Mouse (Mus musculus) brain, embryonic 14.5 days (tissue): ENCODE data around the gene Gmds. TPM values are rescaled to one million over a fixed set of nuclear protein-coding genes. Genes with fewer than 3 reads are reported as not detected.
A peak's percentile ranks its signal among the peaks of the same experiment; 100 is the strongest.

ENCODE experiments used
- DNase-seq: peaks from one replicate; pipeline ENCODE4 v3.0.0-alpha.2; 2011; ENCODE audit warnings: low read depth
- CTCF ChIP-seq: fragments of 200-500 bp; IDR thresholded peaks from 2 replicates; pipeline ENCODE4 v1.5.1; 2012; ENCODE audit warnings: inconsistent platforms, mild to moderate bottlenecking, moderate library complexity, borderline replicate concordance; ENCODE audit not compliant: insufficient read depth, insufficient read length; ENCODE audit errors: extremely low read depth
- POLR2A ChIP-seq: fragments of 200-500 bp; IDR thresholded peaks from 2 replicates; pipeline ENCODE4 v1.6.1; 2012; ENCODE audit warnings: mild to moderate bottlenecking, inconsistent platforms, borderline replicate concordance; ENCODE audit not compliant: poor library complexity, insufficient read depth, insufficient read length, severe bottlenecking; ENCODE audit errors: extremely low read depth
- polyA plus RNA-seq: library from polyadenylated mRNA; depleted of rRNA; stranded (reverse); fragments of >200 nt; gene quantifications from 2 replicates; pipeline ENCODE4 v1.2.3, GENCODE M21; 2012; rRNA removed

Gmds gene
- polyA plus RNA-seq = 19.8 and 21.1 TPM in 2 replicates

DNA sequence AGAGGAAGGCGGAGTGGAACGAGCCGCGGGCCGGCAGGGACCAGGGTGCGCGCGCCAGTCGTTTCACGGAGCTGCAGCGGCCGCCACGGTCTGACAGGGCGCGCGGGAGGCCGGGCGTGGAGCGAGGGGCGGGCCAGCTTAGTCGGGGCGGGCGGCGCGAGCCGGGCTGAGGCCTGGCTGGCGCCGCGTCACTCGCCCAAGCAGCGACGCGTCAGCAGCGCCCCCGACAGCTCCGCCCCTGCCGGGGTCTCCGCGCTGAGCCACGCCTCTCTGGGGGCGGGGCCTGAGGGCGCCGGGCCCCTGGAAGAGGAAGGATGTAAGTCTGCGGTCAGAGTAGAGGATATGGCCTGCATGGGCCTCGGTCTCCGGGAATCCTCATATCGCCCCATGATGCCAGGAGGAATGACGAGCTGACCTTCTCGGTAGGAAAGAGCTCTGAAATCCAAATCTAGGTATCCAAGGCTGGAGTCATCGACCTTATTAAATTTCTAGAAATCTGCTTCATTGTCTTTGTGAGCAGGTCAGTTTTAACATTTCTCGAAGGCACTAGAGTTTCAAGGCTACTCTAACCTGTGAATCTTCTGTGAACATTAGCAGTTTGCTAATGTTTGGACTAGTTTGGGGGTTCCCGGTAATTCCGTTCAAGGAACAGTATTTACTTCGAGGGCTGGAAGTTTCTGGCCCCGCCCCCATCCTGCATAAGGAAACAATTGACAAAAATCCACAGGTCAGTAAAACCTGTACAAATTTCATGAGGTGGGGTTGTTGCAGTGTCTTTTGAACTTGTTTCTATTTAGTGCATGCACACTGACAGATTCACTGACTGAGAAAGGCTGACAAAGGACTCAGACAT is at the start of gene Gmds:
TSS of gene Gmds (minus strand) at position 228 of the 853 bp plus-strand sequence.
- TF ChIP-seq POLR2A = peak; percentile 76
- no peak for TF ChIP-seq CTCF
- DNase-seq = peak; percentile 98

- DNase-seq = no peak
- no peak for TF ChIP-seq POLR2A
- TF ChIP-seq CTCF = no peak
Measured at GRCm38 (mm10) chr13:32385421-32386092, 47.0 kb upstream of the Gmds start.

- TF ChIP-seq POLR2A (no peak), CTCF (no peak)
- no peak for DNase-seq
Measured at GRCm38 (mm10) chr13:32382227-32383010, 43.9 kb upstream of the Gmds start.

- TF ChIP-seq CTCF (no peak), POLR2A (no peak)
- DNase-seq = no peak
Measured at GRCm38 (mm10) chr13:32378634-32379033, 40.1 kb upstream of the Gmds start.

GRCm38 (mm10) chr13:32372531-32372883 is 34.0 kb upstream of the Gmds start:
- TF ChIP-seq POLR2A (no peak), CTCF (no peak)
- DNase-seq = no peak

- no peak for DNase-seq
- TF ChIP-seq POLR2A (no peak), CTCF (no peak)
Measured at GRCm38 (mm10) chr13:32371874-32372530, 33.5 kb upstream of the Gmds start.

- TF ChIP-seq POLR2A (no peak), CTCF (no peak)
- DNase-seq = no peak
Measured at GRCm38 (mm10) chr13:32370751-32371150, 32.2 kb upstream of the Gmds start.

GRCm38 (mm10) chr13:32370135-32370534 is 31.6 kb upstream of the Gmds start:
- TF ChIP-seq CTCF (no peak), POLR2A (no peak)
- no peak for DNase-seq

- no peak for DNase-seq
- no peak for TF ChIP-seq CTCF
- no peak for TF ChIP-seq POLR2A
Measured at GRCm38 (mm10) chr13:32337735-32338512, 616 bp downstream of the Gmds start.

- no peak for DNase-seq
- TF ChIP-seq POLR2A (no peak), CTCF (no peak)
Measured at GRCm38 (mm10) chr13:32318309-32318708, 20.2 kb downstream of the Gmds start.
